Mouse (Mus musculus) small intestine, adult 10 weeks (tissue): ENCODE data around the gene Gm9112. TPM values are rescaled to one million over a fixed set of nuclear protein-coding genes. Genes with fewer than 3 reads are reported as not detected.

ENCODE experiments used
- polyA plus RNA-seq: library from polyadenylated mRNA; stranded (reverse); fragments of 350-450 nt; fragmentation: Illumina TruSeq; extraction: RNeasy Lipid Tissue Mini Kit (QIAGEN cat#74804); gene quantifications from one replicate; pipeline ENCODE4 v1.2.3, GENCODE M21; 2014; ENCODE audit warnings: low replicate concordance

Gm9112 gene
- polyA plus RNA-seq = not detected

GRCm38 (mm10) chrX:102707535-102707934 is at the start of gene Gm9112, which contains the start of gene Dmrtc1b:
TSS of gene Gm9112 (minus strand) at chrX:102707635.
TSS of gene Dmrtc1b (plus strand) at chrX:102707865.

GRCm38 (mm10) chrX:102686872-102687271 is 20.6 kb downstream of the Gm9112 start, which contains the start of gene Gm3880:
TSS of gene Gm3880 (minus strand) at chrX:102686972.

Other genes starting within 250 kb of the Gm9112 start
- gene Hdac8, start 202.3 kb downstream of the Gm9112 start, polyA plus RNA-seq = 5.5 TPM
- 3.0 TPM for gene Phka1, start 63.4 kb downstream of the Gm9112 start, polyA plus RNA-seq
- gene Gm3880, start 20.7 kb downstream of the Gm9112 start, polyA plus RNA-seq = not detected
- not detected for gene Dmrtc1b, start 230 bp upstream of the Gm9112 start, polyA plus RNA-seq
- gene Dmrtc1c1, start 95.3 kb upstream of the Gm9112 start, polyA plus RNA-seq = not detected
- gene Dmrtc1c2, start 147.0 kb upstream of the Gm9112 start, polyA plus RNA-seq = not detected
- not detected for gene 1700031F05Rik, start 160.3 kb upstream of the Gm9112 start, polyA plus RNA-seq
- not detected for gene Dmrtc1a, start 201.1 kb upstream of the Gm9112 start, polyA plus RNA-seq
- not detected for gene 1700011M02Rik, start 201.3 kb upstream of the Gm9112 start, polyA plus RNA-seq
- gene 1700018G05Rik, start 220.7 kb upstream of the Gm9112 start, polyA plus RNA-seq = not detected